Mouse (Mus musculus): ENCODE measurements around the gene Slc9a1. TPM values are rescaled to one million over a fixed set of nuclear protein-coding genes. Genes with fewer than 3 reads are reported as not detected.
A peak's percentile ranks its signal among the peaks of the same experiment; 100 is the strongest.

Gene Slc9a1
- polyA plus RNA-seq, 1 experiment from 2014 or later: 10.1 TPM

- Histone ChIP-seq H3K9ac (no peak overlapping the region), H3K27me3 (no peaks in the 10 kb centered on the region), H3K27ac (replicated peaks) (0 out of 2 replicates have a peak overlapping the region, but pooled peaks have one; percentile 12), H3K9me3 (no peaks in the 10 kb centered on the region), H3K36me3 (no peaks in the 10 kb centered on the region), H3K4me3 (no peak overlapping the region), H3K4me2 (no peak overlapping the region), H3K4me1 (replicated peaks) (peaks cover 43% of the 10 kb centered on the region)
- ATAC-seq (ENCODE audit: low FRiP score, low read depth): no peak
- 10% methylated on average over 13 of the region's 13 CpGs for WGBS
Observed at GRCm38 (mm10) chr4:133378236-133379045, 8.9 kb downstream of the Slc9a1 start.

GRCm38 (mm10) chr4:133379046-133379347, 9.5 kb downstream of the Slc9a1 start:
- 24% methylated on average over 5 of the region's 5 CpGs for WGBS
- H3K9ac ChIP-seq: no peak overlapping the region
- H3K9me3 ChIP-seq: no peaks in the 10 kb centered on the region
- H3K4me2 ChIP-seq: no peak overlapping the region
- no peak overlapping the region for H3K4me3 ChIP-seq
- no peaks in the 10 kb centered on the region for H3K36me3 ChIP-seq
- H3K4me1 ChIP-seq (replicated peaks): peaks cover 38% of the 10 kb centered on the region
- no peaks in the 10 kb centered on the region for H3K27me3 ChIP-seq
- no peak for ATAC-seq (ENCODE audit: low FRiP score, low read depth)
- H3K27ac ChIP-seq (replicated peaks): 0 out of 2 replicates have a peak overlapping the region, but pooled peaks have one; percentile 12

GRCm38 (mm10) chr4:133379861-133380260, 10.4 kb downstream of the Slc9a1 start:
- H3K4me1 ChIP-seq (replicated peaks): peaks cover 32% of the 10 kb centered on the region
- H3K9me3 ChIP-seq: no peaks in the 10 kb centered on the region
- 65% methylated on average over 3 of the region's 3 CpGs for WGBS
- H3K9ac ChIP-seq: no peak overlapping the region
- no peak for ATAC-seq (ENCODE audit: low FRiP score, low read depth)
- no peak overlapping the region for H3K4me2 ChIP-seq
- no peak overlapping the region for H3K27ac ChIP-seq (replicated peaks)
- H3K4me3 ChIP-seq: no peak overlapping the region
- H3K27me3 ChIP-seq: no peaks in the 10 kb centered on the region
- H3K36me3 ChIP-seq: no peaks in the 10 kb centered on the region

GRCm38 (mm10) chr4:133380532-133380931, 11.0 kb downstream of the Slc9a1 start:
- no peak overlapping the region for H3K4me3 ChIP-seq
- peaks cover 28% of the 10 kb centered on the region for H3K4me1 ChIP-seq (replicated peaks)
- H3K27me3 ChIP-seq: no peaks in the 10 kb centered on the region
- H3K9ac ChIP-seq: no peak overlapping the region
- H3K27ac ChIP-seq (replicated peaks): no peak overlapping the region
- no peak overlapping the region for H3K4me2 ChIP-seq
- 54% methylated on average over 6 of the region's 6 CpGs for WGBS
- H3K36me3 ChIP-seq: no peaks in the 10 kb centered on the region
- ATAC-seq (ENCODE audit: low FRiP score, low read depth): no peak
- H3K9me3 ChIP-seq: no peaks in the 10 kb centered on the region

- H3K36me3 ChIP-seq: no peaks in the 10 kb centered on the region
- WGBS: 77% methylated on average over 8 of the region's 8 CpGs
- no peak overlapping the region for H3K4me2 ChIP-seq
- no peak overlapping the region for H3K4me3 ChIP-seq
- H3K27ac ChIP-seq (replicated peaks): no peak overlapping the region
- H3K9me3 ChIP-seq: no peaks in the 10 kb centered on the region
- H3K4me1 ChIP-seq (replicated peaks): peaks cover 21% of the 10 kb centered on the region
- no peak overlapping the region for H3K9ac ChIP-seq
- no peaks in the 10 kb centered on the region for H3K27me3 ChIP-seq
- no peak for ATAC-seq (ENCODE audit: low FRiP score, low read depth)
Observed at GRCm38 (mm10) chr4:133381141-133381540, 11.6 kb downstream of the Slc9a1 start.

GRCm38 (mm10) chr4:133386061-133386797, 16.7 kb downstream of the Slc9a1 start:
- Histone ChIP-seq H3K9me3 (no peaks in the 10 kb centered on the region), H3K4me1 (replicated peaks) (peaks cover 10% of the 10 kb centered on the region), H3K27ac (replicated peaks) (no peak overlapping the region), H3K27me3 (no peaks in the 10 kb centered on the region), H3K4me3 (no peak overlapping the region), H3K36me3 (no peaks in the 10 kb centered on the region), H3K4me2 (no peak overlapping the region), H3K9ac (no peak overlapping the region)
- 74% methylated on average over 7 of the region's 7 CpGs for WGBS
- no peak for ATAC-seq (ENCODE audit: low FRiP score, low read depth)

GRCm38 (mm10) chr4:133387053-133387452, 17.5 kb downstream of the Slc9a1 start:
- H3K27ac ChIP-seq (replicated peaks): no peak overlapping the region
- peaks cover 16% of the 10 kb centered on the region for H3K4me1 ChIP-seq (replicated peaks)
- H3K4me3 ChIP-seq: no peak overlapping the region
- no peak overlapping the region for H3K9ac ChIP-seq
- no peaks in the 10 kb centered on the region for H3K9me3 ChIP-seq
- no peak for ATAC-seq (ENCODE audit: low FRiP score, low read depth)
- H3K36me3 ChIP-seq: no peaks in the 10 kb centered on the region
- H3K4me2 ChIP-seq: no peak overlapping the region
- no peaks in the 10 kb centered on the region for H3K27me3 ChIP-seq

GRCm38 (mm10) chr4:133388781-133389552, 19.5 kb downstream of the Slc9a1 start:
- Histone ChIP-seq H3K4me1 (replicated peaks) (peaks cover 16% of the 10 kb centered on the region), H3K9ac (no peak overlapping the region), H3K27ac (replicated peaks) (no peak overlapping the region), H3K27me3 (no peaks in the 10 kb centered on the region), H3K4me2 (no peak overlapping the region), H3K9me3 (no peaks in the 10 kb centered on the region), H3K4me3 (no peak overlapping the region), H3K36me3 (no peaks in the 10 kb centered on the region)
- no peak for ATAC-seq (ENCODE audit: low FRiP score, low read depth)
- 78% methylated on average over 16 of the region's 16 CpGs for WGBS

- H3K4me2 ChIP-seq: no peak overlapping the region
- H3K4me1 ChIP-seq (replicated peaks): peaks cover 19% of the 10 kb centered on the region
- no peak overlapping the region for H3K27ac ChIP-seq (replicated peaks)
- H3K27me3 ChIP-seq: no peaks in the 10 kb centered on the region
- WGBS: 82% methylated on average over 2 of the region's 2 CpGs
- H3K9me3 ChIP-seq: no peaks in the 10 kb centered on the region
- H3K4me3 ChIP-seq: no peak overlapping the region
- no peak for ATAC-seq (ENCODE audit: low FRiP score, low read depth)
- H3K36me3 ChIP-seq: no peaks in the 10 kb centered on the region
- H3K9ac ChIP-seq: no peak overlapping the region
Observed at GRCm38 (mm10) chr4:133390042-133390441, 20.5 kb downstream of the Slc9a1 start.

GRCm38 (mm10) chr4:133390585-133390984, 21.1 kb downstream of the Slc9a1 start:
- no peak overlapping the region for H3K4me3 ChIP-seq
- H3K27ac ChIP-seq (replicated peaks): no peak overlapping the region
- no peaks in the 10 kb centered on the region for H3K9me3 ChIP-seq
- WGBS: 87% methylated on average over 6 of the region's 6 CpGs
- no peaks in the 10 kb centered on the region for H3K27me3 ChIP-seq
- peaks cover 24% of the 10 kb centered on the region for H3K4me1 ChIP-seq (replicated peaks)
- no peak overlapping the region for H3K4me2 ChIP-seq
- no peak overlapping the region for H3K9ac ChIP-seq
- no peak for ATAC-seq (ENCODE audit: low FRiP score, low read depth)
- H3K36me3 ChIP-seq: no peaks in the 10 kb centered on the region

- Histone ChIP-seq H3K4me3 (no peak overlapping the region), H3K9ac (no peak overlapping the region), H3K9me3 (no peaks in the 10 kb centered on the region), H3K27me3 (no peaks in the 10 kb centered on the region), H3K4me1 (replicated peaks) (peaks cover 32% of the 10 kb centered on the region), H3K36me3 (no peaks in the 10 kb centered on the region), H3K4me2 (no peak overlapping the region), H3K27ac (replicated peaks) (no peak overlapping the region)
- WGBS: 78% methylated on average over 18 of the region's 18 CpGs
- no peak for ATAC-seq (ENCODE audit: low FRiP score, low read depth)
Observed at GRCm38 (mm10) chr4:133391185-133392040, 21.9 kb downstream of the Slc9a1 start.

All from hindbrain, embryonic 15.5 days (tissue).